Mouse (Mus musculus): ENCODE results near the gene Btbd35f29. TPM values are rescaled to one million over a fixed set of nuclear protein-coding genes. Genes with fewer than 3 reads are reported as not detected.
"Not testable (repeated sequence)": the region's sequence is repeated elsewhere in the genome, so short reads cannot be mapped to it uniquely, and the experiment has no call there.

Gene Btbd35f29
- not detected in 2 replicates for polyA plus RNA-seq (2015; fragmentation: Nextera tagmentation; extraction: Ambion mirVana)

GRCm38 (mm10) chrX:31117374-31117773, at the start of gene Btbd35f29:
Gene Btbd35f29 (plus strand): TSS chrX:31117674.
- H3K27ac ChIP-seq (ENCODE audit: low read depth, low read length); H3K4me3 ChIP-seq (ENCODE audit: low read depth, low read length); H3K4me1 ChIP-seq (replicated peaks; ENCODE audit: control insufficient read depth, insufficient read depth, low read length); H3K27me3 ChIP-seq (replicated peaks; ENCODE audit: control insufficient read depth, insufficient read depth, low read length); H3K4me2 ChIP-seq (replicated peaks; ENCODE audit: low read depth); H3K9me3 ChIP-seq (ENCODE audit: control insufficient read depth); H3K9ac ChIP-seq (ENCODE audit: low read depth, low read length); ATAC-seq; H3K36me3 ChIP-seq (ENCODE audit: control insufficient read depth, insufficient read depth): not testable (repeated sequence)
- no CpG with 5 or more reads among the region's 4 CpGs for WGBS

GRCm38 (mm10) chrX:31141416-31141815, 23.9 kb downstream of the Btbd35f29 start:
- not testable (repeated sequence) for H3K4me3 ChIP-seq (ENCODE audit: low read depth, low read length); H3K4me1 ChIP-seq (replicated peaks; ENCODE audit: control insufficient read depth, insufficient read depth, low read length); H3K27ac ChIP-seq (ENCODE audit: low read depth, low read length); H3K9me3 ChIP-seq (ENCODE audit: control insufficient read depth); H3K9ac ChIP-seq (ENCODE audit: low read depth, low read length); ATAC-seq; H3K36me3 ChIP-seq (ENCODE audit: control insufficient read depth, insufficient read depth); H3K4me2 ChIP-seq (replicated peaks; ENCODE audit: low read depth); H3K27me3 ChIP-seq (replicated peaks; ENCODE audit: control insufficient read depth, insufficient read depth, low read length)
- WGBS: 81% methylated on average over 2 of the region's 2 CpGs

DNA sequence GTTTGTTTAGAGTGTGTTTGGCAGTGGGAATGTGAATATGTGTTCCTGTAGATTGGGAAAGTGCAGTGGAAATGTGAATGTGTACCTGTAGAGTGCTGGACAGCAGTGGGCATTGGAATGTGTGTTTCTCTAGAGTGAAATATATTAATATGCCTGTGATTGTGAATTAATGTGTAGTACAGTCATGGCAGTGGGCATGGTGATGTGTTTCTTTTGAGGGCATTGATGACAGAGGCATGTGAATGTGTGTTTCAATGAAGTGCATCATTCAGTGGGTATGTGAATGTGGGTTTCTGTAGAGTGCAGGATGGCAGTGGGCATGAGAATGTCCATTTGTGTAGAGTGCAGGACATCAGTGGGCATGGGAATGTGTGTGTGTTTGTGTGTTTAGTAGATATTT, 27.7 kb downstream of the Btbd35f29 start:
- H3K9ac ChIP-seq (ENCODE audit: low read depth, low read length); H3K27ac ChIP-seq (ENCODE audit: low read depth, low read length); H3K9me3 ChIP-seq (ENCODE audit: control insufficient read depth); H3K36me3 ChIP-seq (ENCODE audit: control insufficient read depth, insufficient read depth); H3K4me1 ChIP-seq (replicated peaks; ENCODE audit: control insufficient read depth, insufficient read depth, low read length); ATAC-seq; H3K27me3 ChIP-seq (replicated peaks; ENCODE audit: control insufficient read depth, insufficient read depth, low read length); H3K4me2 ChIP-seq (replicated peaks; ENCODE audit: low read depth); H3K4me3 ChIP-seq (ENCODE audit: low read depth, low read length): not testable (repeated sequence)

GRCm38 (mm10) chrX:31145835-31146234, 28.4 kb downstream of the Btbd35f29 start:
- not testable (repeated sequence) for H3K4me1 ChIP-seq (replicated peaks; ENCODE audit: control insufficient read depth, insufficient read depth, low read length); H3K27me3 ChIP-seq (replicated peaks; ENCODE audit: control insufficient read depth, insufficient read depth, low read length); H3K9me3 ChIP-seq (ENCODE audit: control insufficient read depth); H3K4me2 ChIP-seq (replicated peaks; ENCODE audit: low read depth); H3K36me3 ChIP-seq (ENCODE audit: control insufficient read depth, insufficient read depth); H3K4me3 ChIP-seq (ENCODE audit: low read depth, low read length); ATAC-seq; H3K27ac ChIP-seq (ENCODE audit: low read depth, low read length); H3K9ac ChIP-seq (ENCODE audit: low read depth, low read length)
- 81% methylated on average over 1 of the region's 1 CpGs for WGBS

GRCm38 (mm10) chrX:31158534-31159085, 41.1 kb downstream of the Btbd35f29 start:
- not testable (repeated sequence) for H3K27ac ChIP-seq (ENCODE audit: low read depth, low read length); H3K9ac ChIP-seq (ENCODE audit: low read depth, low read length); ATAC-seq; H3K4me1 ChIP-seq (replicated peaks; ENCODE audit: control insufficient read depth, insufficient read depth, low read length); H3K36me3 ChIP-seq (ENCODE audit: control insufficient read depth, insufficient read depth); H3K27me3 ChIP-seq (replicated peaks; ENCODE audit: control insufficient read depth, insufficient read depth, low read length); H3K4me2 ChIP-seq (replicated peaks; ENCODE audit: low read depth); H3K4me3 ChIP-seq (ENCODE audit: low read depth, low read length)
- peaks cover 11% of the 10 kb centered on the region; the same call in 1 of the 2 replicates for H3K9me3 ChIP-seq (ENCODE audit: control insufficient read depth)
- 84% methylated on average over 2 of the region's 2 CpGs for WGBS

DNA sequence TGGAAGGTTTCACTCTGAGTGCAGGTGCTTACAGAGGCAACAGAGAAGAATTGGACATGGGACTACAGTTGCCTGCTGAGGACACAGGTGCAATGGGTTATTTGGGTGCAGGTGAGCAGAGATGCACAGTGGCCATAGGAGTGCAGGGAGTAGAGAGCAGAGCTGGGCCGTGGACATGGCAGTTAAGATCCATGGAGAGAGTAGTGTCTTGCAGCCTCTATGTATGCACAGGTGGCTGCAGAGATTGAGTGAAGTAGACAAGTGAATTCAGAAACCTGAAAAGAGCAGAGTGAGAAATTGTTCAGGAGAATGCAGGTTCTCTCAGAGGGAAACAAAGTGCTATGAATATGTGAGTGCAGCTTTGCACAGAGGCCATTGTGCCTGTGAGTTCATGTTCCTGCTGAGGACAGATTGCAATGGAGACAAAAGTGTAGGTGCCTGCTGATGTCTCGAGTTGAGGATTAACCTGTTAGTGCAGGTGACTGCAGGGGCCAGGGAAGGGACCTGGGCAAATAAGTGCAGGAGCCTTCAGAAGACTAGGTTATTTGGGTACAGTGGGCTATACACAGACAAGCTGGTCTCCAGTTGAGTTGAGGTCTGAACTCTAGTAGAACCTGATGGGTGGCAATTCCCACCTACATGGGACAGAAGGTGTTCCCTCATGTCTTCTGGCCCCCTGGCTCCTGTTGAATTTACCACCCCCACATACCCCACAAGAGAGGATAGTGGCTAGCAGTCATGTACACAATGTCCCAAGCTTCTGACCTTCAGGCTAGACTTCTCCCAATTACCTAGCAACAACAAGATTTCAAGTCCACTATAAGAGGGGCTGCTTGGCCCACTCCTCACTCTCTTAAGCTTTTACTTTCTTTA, 42.2 kb downstream of the Btbd35f29 start:
- H3K4me1 ChIP-seq (replicated peaks; ENCODE audit: control insufficient read depth, insufficient read depth, low read length); H3K27me3 ChIP-seq (replicated peaks; ENCODE audit: control insufficient read depth, insufficient read depth, low read length); H3K4me3 ChIP-seq (ENCODE audit: low read depth, low read length); H3K27ac ChIP-seq (ENCODE audit: low read depth, low read length); H3K36me3 ChIP-seq (ENCODE audit: control insufficient read depth, insufficient read depth); H3K4me2 ChIP-seq (replicated peaks; ENCODE audit: low read depth); H3K9ac ChIP-seq (ENCODE audit: low read depth, low read length); ATAC-seq: not testable (repeated sequence)
- H3K9me3 ChIP-seq (ENCODE audit: control insufficient read depth): peaks cover 15% of the 10 kb centered on the region; the same call in 1 of the 2 replicates
- 59% methylated on average over 2 of the region's 2 CpGs for WGBS

- not testable (repeated sequence) for H3K4me2 ChIP-seq (replicated peaks; ENCODE audit: low read depth); H3K4me3 ChIP-seq (ENCODE audit: low read depth, low read length); H3K9ac ChIP-seq (ENCODE audit: low read depth, low read length); H3K27me3 ChIP-seq (replicated peaks; ENCODE audit: control insufficient read depth, insufficient read depth, low read length); ATAC-seq; H3K4me1 ChIP-seq (replicated peaks; ENCODE audit: control insufficient read depth, insufficient read depth, low read length); H3K36me3 ChIP-seq (ENCODE audit: control insufficient read depth, insufficient read depth); H3K27ac ChIP-seq (ENCODE audit: low read depth, low read length)
- H3K9me3 ChIP-seq (ENCODE audit: control insufficient read depth): peaks cover 18% of the 10 kb centered on the region; the same call in 1 of the 2 replicates
- WGBS: 87% methylated on average over 4 of the region's 4 CpGs
These were observed 43.1 kb downstream of the Btbd35f29 start for GRCm38 (mm10) chrX:31160554-31160953.

DNA sequence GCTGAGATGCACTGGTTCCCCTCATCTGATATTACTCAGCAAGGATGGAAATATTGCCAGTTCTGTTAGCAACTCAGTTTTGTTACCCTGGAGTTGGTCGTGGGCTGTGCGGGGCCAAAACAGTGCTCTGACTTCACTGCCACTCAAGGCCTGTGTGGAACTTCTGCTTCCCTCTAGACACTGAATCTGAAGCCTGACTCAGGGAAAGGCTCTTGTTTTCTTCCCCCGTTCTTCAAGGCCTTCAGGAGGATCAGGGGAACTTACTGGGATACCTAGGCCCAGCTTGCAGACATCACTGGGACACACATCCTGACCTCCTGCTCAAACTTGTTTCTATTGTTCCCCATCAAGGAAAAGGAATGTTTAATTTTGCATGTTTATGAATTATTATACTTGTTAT, 45.2 kb downstream of the Btbd35f29 start:
- H3K4me3 ChIP-seq (ENCODE audit: low read depth, low read length); H3K9ac ChIP-seq (ENCODE audit: low read depth, low read length); H3K27ac ChIP-seq (ENCODE audit: low read depth, low read length); H3K4me1 ChIP-seq (replicated peaks; ENCODE audit: control insufficient read depth, insufficient read depth, low read length); H3K4me2 ChIP-seq (replicated peaks; ENCODE audit: low read depth); H3K36me3 ChIP-seq (ENCODE audit: control insufficient read depth, insufficient read depth); ATAC-seq; H3K27me3 ChIP-seq (replicated peaks; ENCODE audit: control insufficient read depth, insufficient read depth, low read length): not testable (repeated sequence)
- peaks cover 18% of the 10 kb centered on the region; the same call in 1 of the 2 replicates for H3K9me3 ChIP-seq (ENCODE audit: control insufficient read depth)
- 82% methylated on average over 3 of the region's 3 CpGs for WGBS

- H3K4me1 ChIP-seq (replicated peaks; ENCODE audit: control insufficient read depth, insufficient read depth, low read length); H3K4me3 ChIP-seq (ENCODE audit: low read depth, low read length); ATAC-seq; H3K36me3 ChIP-seq (ENCODE audit: control insufficient read depth, insufficient read depth); H3K4me2 ChIP-seq (replicated peaks; ENCODE audit: low read depth); H3K27me3 ChIP-seq (replicated peaks; ENCODE audit: control insufficient read depth, insufficient read depth, low read length); H3K9ac ChIP-seq (ENCODE audit: low read depth, low read length); H3K27ac ChIP-seq (ENCODE audit: low read depth, low read length): not testable (repeated sequence)
- WGBS: 81% methylated on average over 2 of the region's 3 CpGs
- H3K9me3 ChIP-seq (ENCODE audit: control insufficient read depth): peaks cover 18% of the 10 kb centered on the region; the same call in 1 of the 2 replicates
These were observed 47.7 kb downstream of the Btbd35f29 start for GRCm38 (mm10) chrX:31165193-31165592.
